Mouse (Mus musculus) CH12.LX (cell line): Measurements from ENCODE around the gene Chtop.

Source experiments
- CTCF ChIP-seq, 2 experiments: IDR thresholded peaks in 1 of 2; conservative IDR thresholded peaks in 1 of 2; 2 replicates each; pipeline ENCODE4 v1.5.1; 2011 to 2012; ENCODE audit warnings: low read depth in 2 of 2, low read length in 2 of 2, improper control_type of control experiment in 1 of 2, inconsistent platforms in 1 of 2, mild to moderate bottlenecking in 1 of 2, moderate library complexity in 1 of 2
- POLR2A ChIP-seq: IDR thresholded peaks from 2 replicates; pipeline ENCODE4 v1.6.1; 2011; ENCODE audit warnings: low read depth, mild to moderate bottlenecking, improper control_type of control experiment, low read length
- ZNF384 ChIP-seq: IDR thresholded peaks from 2 replicates; pipeline ENCODE4 v1.6.1; 2012; ENCODE audit warnings: low read depth, low read length, improper control_type of control experiment, inconsistent platforms

GRCm38 (mm10) chr3:90550421-90550790 is 41.1 kb upstream of the Chtop start:
- TF ChIP-seq ZNF384 (no peak), POLR2A (no peak), CTCF (conservative IDR thresholded peaks at IDR 0.05 in 1 of 2, IDR thresholded peaks at IDR 0.05 in 1 of 2; ENCODE audit: low read depth in 2 of 2, low read length in 2 of 2) (no peak)
